Mouse (Mus musculus) Patski (cell line): ENCODE measurements around the gene Sash3. TPM values are rescaled to one million over a fixed set of nuclear protein-coding genes. Genes with fewer than 3 reads are reported as not detected.

ENCODE experiments used
- ATAC-seq: fragments of 100-300 bp; one replicate; pipeline ENCODE4 v1.8.0; 2021
- CTCF ChIA-PET: fragments of 350-600 bp; sonication (Branson Sonifier 250); formaldehyde crosslinking; loops from one replicate; lab custom pipeline; 2022; ENCODE audit warnings: inconsistent platforms; lab: Charles Lee
- POLR2A ChIA-PET: fragments of 350-600 bp; sonication (Branson Sonifier 250); formaldehyde crosslinking; loops from one replicate; lab custom pipeline; 2022; ENCODE audit warnings: antibody characterized with exemption, inconsistent platforms; lab: Charles Lee
- DNase-seq: peaks from one replicate; pipeline ENCODE4 v3.0.0-alpha.2; 2011; ENCODE audit warnings: low read depth, low spot score
- H3K27me3 ChIP-seq: fragments of 371-371 bp; one replicate; pipeline ENCODE4 v1.5.1; 2021
- CTCF ChIP-seq: fragments of 100-300 bp; IDR thresholded peaks from one replicate; pipeline ENCODE4 v1.5.1; 2021
- in situ Hi-C: fragments of 300-500 bp; cut with MboI; formaldehyde crosslinking; loops from 3 replicates; pipeline ENCODE4 v1.11.1; 2018; ENCODE audit warnings: low pct_unique_long_range_greater_than_20kb, mixed read lengths
- polyA plus RNA-seq: library from polyadenylated mRNA; unstranded; gene quantifications from one replicate; pipeline ENCODE4 v1.2.3, GENCODE M21; 2021

The Sash3 gene
- polyA plus RNA-seq, 1 experiment from 2014 or later = not detected

DNA sequence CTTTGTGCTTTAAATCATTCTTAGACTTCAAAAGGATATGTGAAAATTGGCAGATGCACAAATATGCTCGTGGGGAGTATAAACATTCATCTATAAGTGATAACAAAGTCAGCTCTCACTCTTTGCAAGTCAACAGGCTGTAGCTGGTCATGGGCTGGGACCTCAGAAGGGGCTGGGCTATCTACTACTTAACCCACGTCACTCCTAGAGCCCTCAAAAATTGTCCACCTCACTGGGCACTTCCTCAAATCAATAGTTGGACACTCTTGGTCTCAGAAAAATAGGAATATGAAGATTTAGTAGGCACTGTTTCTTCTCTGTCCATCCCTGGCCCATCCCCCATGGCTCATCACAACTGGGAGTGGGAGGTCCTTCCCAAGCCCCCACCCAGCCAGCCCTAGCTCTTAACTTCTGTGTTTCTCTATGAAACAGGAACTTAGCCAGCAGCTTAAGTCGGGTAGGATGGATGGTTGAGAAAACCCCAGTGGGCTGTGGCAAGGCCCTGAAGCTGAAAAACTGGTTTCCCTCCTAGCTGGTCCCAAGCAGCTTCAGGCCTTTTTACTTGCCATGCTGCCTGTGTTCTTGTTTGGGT lies 5.9 kb upstream of the Sash3 start:
- H3K27me3 ChIP-seq = peaks cover 20% of the 10 kb centered on the region
- ChIA-PET POLR2A (no interaction called here), CTCF (interaction anchor here (1.5 kb wide), 1 partner anchor 14 kb away, joined by 3 read pairs; no protein-coding TSS in a partner anchor)
- in situ Hi-C loops = no loop called here
- ATAC-seq (no peak), DNase-seq (no peak)
- no peak for TF ChIP-seq CTCF

DNA sequence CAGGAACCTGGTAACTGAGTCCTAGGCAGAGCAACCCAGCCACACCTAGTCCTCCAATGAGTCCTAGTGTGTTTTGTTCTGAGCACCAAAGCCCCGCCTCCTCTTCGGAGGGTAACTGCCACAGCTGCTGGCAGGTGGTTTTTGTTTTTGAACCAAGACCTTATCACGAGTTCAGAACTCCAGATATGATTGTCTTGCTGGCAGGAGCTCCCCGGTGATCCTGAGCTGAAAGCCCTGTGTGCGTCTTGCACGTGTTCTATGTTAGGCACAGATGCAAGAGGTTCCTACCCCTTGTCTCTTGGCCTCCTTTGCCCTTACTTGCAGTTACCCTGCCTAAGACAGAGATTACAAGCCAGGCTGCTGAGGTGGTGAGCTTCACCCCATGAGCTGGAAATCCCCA lies 4.8 kb upstream of the Sash3 start:
- no peak for DNase-seq
- no peak for TF ChIP-seq CTCF
- CTCF ChIA-PET = no interaction called here
- H3K27me3 ChIP-seq = peaks cover 21% of the 10 kb centered on the region
- in situ Hi-C loops = no loop called here
- ATAC-seq = no peak
- POLR2A ChIA-PET = no interaction called here

DNA sequence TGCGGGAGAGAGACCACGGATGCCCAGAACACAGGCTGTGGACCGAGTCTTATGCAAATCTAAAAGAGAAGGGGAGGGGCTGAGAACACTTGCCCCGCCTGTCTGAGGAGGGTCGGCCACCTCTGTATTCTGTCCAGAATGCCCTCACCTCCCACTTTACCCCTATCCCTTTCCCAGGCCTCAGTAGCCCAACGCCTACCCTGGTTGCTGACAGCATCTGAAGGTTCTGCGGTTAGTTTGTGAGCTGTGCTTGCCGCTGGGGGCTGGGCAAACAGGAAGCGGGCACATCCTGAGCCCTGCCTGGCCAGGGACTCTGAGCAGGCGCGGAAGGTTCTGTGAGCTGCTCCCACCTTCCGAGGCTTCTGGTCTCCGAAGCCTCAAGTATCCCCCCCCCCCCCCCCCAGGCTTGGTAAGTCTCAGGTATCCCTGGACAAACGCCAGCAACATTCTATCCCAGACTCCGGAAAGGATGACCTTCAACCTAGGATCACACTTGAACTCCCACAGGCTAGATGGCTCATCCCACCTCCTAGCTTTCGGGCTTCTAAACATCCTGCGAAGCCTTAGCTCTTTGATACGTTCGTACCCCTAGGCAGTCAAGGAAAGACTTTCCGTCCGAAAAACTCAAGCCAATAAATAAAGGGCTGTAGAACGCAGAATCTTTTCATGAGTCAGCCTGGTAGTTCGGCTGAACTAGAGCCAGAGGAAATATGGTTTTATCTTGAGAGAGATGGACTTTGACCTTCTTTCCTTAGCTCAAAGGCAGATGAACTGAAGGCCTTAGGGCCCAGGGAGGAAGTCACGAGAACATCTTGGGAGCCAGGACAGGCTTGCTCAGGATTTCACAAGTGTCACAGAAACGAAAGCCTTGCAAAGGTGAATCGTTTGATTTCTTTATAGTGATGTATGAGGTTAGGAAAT lies 2.6 kb upstream of the Sash3 start:
- ChIA-PET CTCF (no interaction called here), POLR2A (no interaction called here)
- DNase-seq = no peak
- peaks cover 18% of the 10 kb centered on the region for H3K27me3 ChIP-seq
- in situ Hi-C loops = no loop called here
- no peak for ATAC-seq
- TF ChIP-seq CTCF = no peak

DNA sequence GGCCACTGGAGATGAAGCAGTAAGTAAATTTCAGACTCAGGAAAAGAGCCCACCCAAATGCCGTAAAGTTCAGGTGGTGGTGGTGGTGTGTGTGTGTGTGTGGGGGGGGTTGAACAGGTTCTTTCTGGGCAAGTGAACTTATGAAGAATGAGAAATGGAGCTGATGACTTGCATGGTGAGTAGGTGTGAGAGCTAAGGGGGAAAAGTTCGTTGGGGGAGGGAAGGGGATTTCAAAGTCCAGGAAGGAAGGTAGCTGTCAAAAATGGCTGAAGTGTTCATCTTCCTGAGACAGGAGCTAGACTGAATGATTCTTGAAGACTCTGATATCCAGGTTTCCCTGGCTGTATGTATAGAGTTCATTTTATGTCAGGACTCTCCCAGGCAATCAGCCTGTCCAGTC lies 990 bp downstream of the Sash3 start:
- no peak for TF ChIP-seq CTCF
- in situ Hi-C loops = no loop called here
- no peak for ATAC-seq
- peaks cover 17% of the 10 kb centered on the region for H3K27me3 ChIP-seq
- DNase-seq = no peak
- CTCF ChIA-PET = no interaction called here
- POLR2A ChIA-PET = no interaction called here

DNA sequence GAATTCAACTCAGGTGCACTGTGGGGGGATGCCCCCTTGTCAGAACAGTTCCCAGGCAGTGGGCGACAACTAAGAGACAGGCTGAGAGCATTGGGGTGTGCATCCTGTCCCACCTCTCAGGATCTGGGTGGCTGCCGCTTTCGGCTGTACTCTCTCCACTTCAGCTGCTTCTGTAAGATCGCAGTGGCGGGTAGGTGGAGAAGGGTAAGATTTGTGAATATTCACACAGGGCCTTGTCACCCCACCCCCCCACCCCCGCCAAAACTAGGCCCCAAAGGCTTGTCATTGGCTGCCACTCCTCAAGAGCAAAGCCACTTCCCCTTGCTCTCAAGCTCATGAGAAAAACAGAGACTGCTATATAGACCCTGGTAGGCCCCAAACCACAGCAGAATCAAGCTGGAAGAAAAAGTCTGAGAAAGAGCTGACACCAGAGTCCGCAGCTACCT lies 1.5 kb downstream of the Sash3 start:
- ChIA-PET CTCF (no interaction called here), POLR2A (interaction anchor here (0.6 kb wide), 1 partner anchor 87 kb away, joined by 3 read pairs; no protein-coding TSS in a partner anchor)
- DNase-seq (no peak), ATAC-seq (no peak)
- no peak for TF ChIP-seq CTCF
- in situ Hi-C loops = no loop called here
- peaks cover 17% of the 10 kb centered on the region for H3K27me3 ChIP-seq

DNA sequence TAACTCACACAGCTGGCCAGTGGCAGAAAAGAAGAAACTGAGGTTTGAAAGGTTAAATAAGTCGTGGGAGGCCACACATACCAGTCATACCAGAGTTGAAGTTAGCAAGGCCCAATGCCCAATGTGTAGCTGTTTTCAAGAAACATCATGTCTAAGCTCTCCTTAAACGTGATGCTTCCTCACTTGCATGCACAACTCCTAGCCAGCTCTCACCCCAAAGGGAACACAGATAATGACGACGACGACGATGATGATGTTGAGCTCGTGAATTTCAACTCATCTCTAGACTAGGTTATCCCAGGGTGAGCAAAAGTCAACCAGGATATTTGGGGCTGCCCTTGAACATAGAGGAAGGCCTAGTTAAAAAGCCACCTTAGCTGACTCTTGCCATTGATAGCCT lies 5.9 kb downstream of the Sash3 start:
- no peak for ATAC-seq
- CTCF ChIA-PET = interaction anchor here (0.6 kb wide), 1 partner anchor 16 kb away, joined by 3 read pairs; no protein-coding TSS in a partner anchor
- POLR2A ChIA-PET = no interaction called here
- DNase-seq = no peak
- no peak for TF ChIP-seq CTCF
- in situ Hi-C loops = no loop called here
- peaks cover 18% of the 10 kb centered on the region for H3K27me3 ChIP-seq

DNA sequence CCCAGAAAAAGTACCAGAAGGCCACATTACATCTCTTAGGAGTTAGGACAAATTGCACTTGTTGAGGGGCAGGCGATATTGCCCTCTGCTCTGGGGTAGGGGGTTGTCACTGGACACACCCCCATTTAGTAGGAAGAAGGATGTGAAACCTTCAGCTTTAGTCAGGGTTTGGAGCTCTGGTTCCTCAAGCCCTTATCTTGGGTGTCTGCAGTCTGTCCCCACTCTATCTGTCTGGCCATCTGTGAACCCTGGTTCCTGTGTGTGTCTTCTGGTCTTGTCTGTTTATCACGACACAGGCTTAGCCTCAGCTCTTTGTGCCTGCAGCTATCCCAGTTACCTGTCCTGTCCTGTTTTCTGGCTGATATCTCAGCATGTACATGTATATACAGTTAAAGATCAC lies 7.2 kb downstream of the Sash3 start:
- TF ChIP-seq CTCF = no peak
- in situ Hi-C loops = no loop called here
- CTCF ChIA-PET = no interaction called here
- ATAC-seq (no peak), DNase-seq (no peak)
- peaks cover 21% of the 10 kb centered on the region for H3K27me3 ChIP-seq
- POLR2A ChIA-PET = no interaction called here

DNA sequence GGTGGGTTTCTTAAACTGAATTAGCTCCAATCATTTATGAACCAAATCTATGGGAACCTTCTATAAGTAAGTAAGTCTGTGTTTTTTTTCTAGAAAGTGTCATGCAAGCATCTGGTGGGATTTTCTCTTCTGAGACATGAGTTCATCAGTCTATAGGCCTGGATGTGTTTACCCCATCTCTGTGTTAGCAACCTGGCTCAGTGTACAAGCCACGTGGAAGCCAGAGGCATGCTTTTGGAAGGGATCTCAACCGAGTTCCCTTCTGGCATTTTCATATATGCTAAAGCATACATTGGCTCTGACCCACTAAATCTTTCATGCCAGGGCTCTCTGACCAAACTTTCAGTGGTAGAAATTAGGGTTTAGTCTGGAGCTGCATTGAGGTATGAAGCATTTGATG lies 7.7 kb downstream of the Sash3 start:
- H3K27me3 ChIP-seq = peaks cover 18% of the 10 kb centered on the region
- POLR2A ChIA-PET = no interaction called here
- no peak for DNase-seq
- CTCF ChIA-PET = no interaction called here
- in situ Hi-C loops = no loop called here
- ATAC-seq = no peak
- TF ChIP-seq CTCF = no peak

DNA sequence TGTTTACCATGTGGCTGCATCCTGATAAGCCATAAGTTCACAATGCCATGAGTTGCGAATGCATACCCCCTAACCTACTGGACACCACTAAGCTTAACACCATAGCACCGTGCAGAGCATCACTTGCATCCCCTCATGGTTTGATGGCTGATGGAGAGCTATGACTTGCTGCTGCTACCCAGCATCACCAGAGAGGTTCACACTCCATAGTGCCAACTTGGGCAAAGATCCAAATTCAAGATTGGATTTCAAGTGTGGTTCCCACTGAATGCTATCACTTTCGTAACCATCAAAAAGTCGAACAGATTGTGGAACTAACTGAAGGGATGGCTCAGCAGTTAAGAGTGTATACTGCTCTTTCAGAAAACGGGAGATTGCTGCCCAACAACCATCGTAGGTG lies 9.3 kb downstream of the Sash3 start:
- no peak for TF ChIP-seq CTCF
- no peak for DNase-seq
- in situ Hi-C loops = no loop called here

DNA sequence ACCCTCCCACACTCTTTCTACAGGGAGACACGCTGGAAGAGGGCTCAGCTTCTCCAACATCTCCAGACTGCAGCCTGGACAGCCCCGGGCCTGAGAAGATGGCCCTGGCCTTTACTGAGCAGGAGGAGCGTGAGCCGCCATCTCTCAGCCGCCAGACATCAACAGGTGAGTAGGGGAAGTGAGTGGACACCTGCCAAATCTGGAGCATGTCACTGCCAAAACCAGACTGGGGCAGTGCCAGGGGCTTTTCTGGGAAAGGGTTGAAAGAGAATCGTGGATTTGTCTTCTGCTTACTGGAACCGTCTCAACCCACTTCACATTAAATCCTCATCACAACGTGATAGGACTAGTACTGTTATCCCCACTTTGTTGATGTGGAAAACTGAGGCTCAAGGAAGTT lies 11.2 kb downstream of the Sash3 start:
- in situ Hi-C loops = no loop called here
- DNase-seq (no peak), ATAC-seq (no peak)
- TF ChIP-seq CTCF = no peak
- POLR2A ChIA-PET = no interaction called here
- peaks cover 24% of the 10 kb centered on the region for H3K27me3 ChIP-seq
- CTCF ChIA-PET = no interaction called here

More for the DNA sequence above, 9.3 kb downstream of the Sash3 start:
- peaks cover 16% of the 10 kb centered on the region for H3K27me3 ChIP-seq
- ChIA-PET CTCF (no interaction called here), POLR2A (no interaction called here)
- ATAC-seq = no peak

DNA sequence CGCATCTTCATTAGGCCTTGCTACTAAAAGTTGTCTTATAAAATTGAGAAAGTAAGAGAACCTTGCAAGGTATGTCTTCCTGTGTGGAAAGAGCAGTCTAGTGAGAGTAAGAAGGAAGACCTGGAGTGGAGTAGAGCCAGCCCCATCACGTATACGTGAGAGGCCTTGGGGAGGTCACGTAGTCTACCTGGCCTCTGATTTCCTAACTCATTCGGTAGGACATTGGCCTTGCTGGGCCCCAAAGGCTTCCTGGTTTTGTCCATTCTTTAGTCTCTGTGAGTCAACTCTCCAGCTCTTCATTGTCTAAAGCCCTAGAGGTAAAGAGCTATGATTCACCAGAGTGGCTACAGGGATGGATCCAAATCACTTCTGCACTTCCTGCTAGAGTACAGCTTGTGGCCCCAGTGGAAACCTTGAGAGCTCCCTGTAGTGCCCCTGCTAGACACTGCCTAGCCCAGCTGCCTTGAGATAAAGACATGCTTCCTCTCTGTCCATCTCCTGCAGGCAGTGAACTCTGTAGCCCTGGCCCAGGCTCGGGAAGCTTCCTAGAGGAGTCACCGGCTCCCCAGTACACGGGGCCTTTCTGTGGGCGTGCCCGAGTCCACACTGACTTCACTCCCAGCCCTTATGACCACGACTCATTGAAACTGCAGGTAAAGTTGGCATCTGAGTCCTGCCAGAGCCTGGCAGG lies 12.1 kb downstream of the Sash3 start:
- TF ChIP-seq CTCF = no peak
- ChIA-PET CTCF (interaction anchor here (1.9 kb wide), 1 partner anchor 20 kb away, joined by 4 read pairs; no protein-coding TSS in a partner anchor), POLR2A (no interaction called here)
- no peak for ATAC-seq
- DNase-seq = no peak
- in situ Hi-C loops = no loop called here
- H3K27me3 ChIP-seq = peaks cover 28% of the 10 kb centered on the region
